Comparison of ENCODE assay signal across 26 mouse cellular contexts in the genomic region with DNA sequence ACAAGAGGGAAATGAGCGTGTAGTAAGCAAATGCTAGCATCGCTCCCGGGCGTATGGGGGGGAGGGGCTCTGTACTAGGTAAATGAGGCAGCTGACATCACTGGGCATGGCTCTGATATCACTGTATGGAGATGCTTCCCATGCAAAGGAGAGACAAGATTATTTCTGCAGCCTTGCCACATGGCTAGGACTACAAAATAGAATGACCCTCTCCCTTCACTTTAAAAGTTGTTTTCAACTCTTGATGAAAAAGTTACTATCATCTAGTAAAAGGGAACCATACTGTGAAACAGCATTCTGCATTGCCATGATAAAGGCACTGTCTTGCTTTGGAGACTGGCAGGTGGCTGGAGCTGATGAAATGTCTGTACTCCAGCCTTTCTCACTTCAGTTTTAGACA. TPM values are rescaled to one million over a fixed set of nuclear protein-coding genes. Genes with fewer than 3 reads are reported as not detected.
DNase-seq lines count a peak whose midpoint lies in the region; ATAC-seq lines count a peak whose summit lies in the region.
"Had no signal": no experiment of that assay in that cellular context is flagged by ENCODE, and none has a peak within 500 bp of the region (broad histone marks: within the 10 kb centered on the region; RNA-seq: fewer than 3 reads in every experiment).

No protein-coding gene starts in this region.

- 66% methylated on average over 4 of the region's 4 CpGs for WGBS in embryonic facial prominence, embryonic 11.5 days
- 61% methylated on average over 4 of the region's 4 CpGs for WGBS in embryonic facial prominence, embryonic 10.5 days
- 60% methylated on average over 4 of the region's 4 CpGs for WGBS in liver, embryonic 11.5 days

- no peak overlapping the region for H3K4me3 ChIP-seq in embryonic facial prominence, embryonic 11.5 days (ENCODE audit: low read depth, low read length)
- no peak overlapping the region for H3K4me3 ChIP-seq in embryonic facial prominence, embryonic 10.5 days
- no peak overlapping the region for H3K4me3 ChIP-seq in liver, embryonic 11.5 days (ENCODE audit: low read depth, low read length)
- H3K4me3 ChIP-seq: embryonic facial prominence, embryonic 15.5 days; left cerebral cortex, adult 2 months; limb, embryonic 10.5 days; midbrain, embryonic 10.5 days had no signal

- H3K9me3 ChIP-seq in embryonic facial prominence, embryonic 11.5 days (replicated peaks; ENCODE audit: control insufficient read depth, low read length) = no peaks in the 10 kb centered on the region
- no peaks in the 10 kb centered on the region for H3K9me3 ChIP-seq in embryonic facial prominence, embryonic 10.5 days
- H3K9me3 ChIP-seq in liver, embryonic 11.5 days (ENCODE audit: control insufficient read depth, low read length) = no peaks in the 10 kb centered on the region
- H3K9me3 ChIP-seq: embryonic facial prominence, embryonic 15.5 days; limb, embryonic 10.5 days; midbrain, embryonic 10.5 days had no signal

- peak; percentile 17 for DNase-seq in embryonic facial prominence, embryonic 11.5 days (ENCODE audit: low spot score)
- no peak for DNase-seq in embryonic facial prominence, embryonic 10.5 days (ENCODE audit: low spot score)
- peak; percentile 25 for DNase-seq in ZHBTc4 (ENCODE audit: low read depth, low spot score)
- peak; percentile 43 for DNase-seq in liver, embryonic 11.5 days (ENCODE audit: low spot score)
- DNase-seq in layer of hippocampus, postnatal 25 days (ENCODE audit: extremely low spot score in 1 of 2, low spot score in 1 of 2) = no peak
- no peak for DNase-seq in adrenal gland, postnatal 14 days
- DNase-seq in frontal cortex, postnatal 36 days (ENCODE audit: low spot score in 2 of 2) = no peak
- DNase-seq: adrenal gland, adult 8-10 months; cerebellum, adult 18-20 months; heart, postnatal 10 days; kidney, adult 11 months; lung, adult 18-20 months; lung, postnatal 14 days; thymus, postnatal 36 days had no signal

- no peak overlapping the region for H3K4me2 ChIP-seq in embryonic facial prominence, embryonic 11.5 days (ENCODE audit: low read depth, low read length)
- H3K4me2 ChIP-seq in liver, embryonic 11.5 days = peak overlapping the region; percentile 36; the same call in 1 of the 2 replicates
- H3K4me2 ChIP-seq: embryonic facial prominence, embryonic 15.5 days; heart, embryonic 11.5 days had no signal

- no peak overlapping the region for H3K27ac ChIP-seq in embryonic facial prominence, embryonic 11.5 days (replicated peaks; ENCODE audit: low read depth, low read length)
- no peak overlapping the region for H3K27ac ChIP-seq in embryonic facial prominence, embryonic 10.5 days (replicated peaks)
- H3K27ac ChIP-seq in liver, embryonic 11.5 days (ENCODE audit: low read depth, low read length) = peak overlapping the region; percentile 49
- H3K27ac ChIP-seq: embryonic facial prominence, embryonic 15.5 days; kidney, postnatal 0 days; left cerebral cortex, adult 2 months; limb, embryonic 10.5 days; midbrain, embryonic 10.5 days had no signal

- no peaks in the 10 kb centered on the region for H3K4me1 ChIP-seq in embryonic facial prominence, embryonic 11.5 days (ENCODE audit: control insufficient read depth, insufficient read depth, low read length)
- no peaks in the 10 kb centered on the region for H3K4me1 ChIP-seq in embryonic facial prominence, embryonic 10.5 days
- H3K4me1 ChIP-seq in liver, embryonic 11.5 days (replicated peaks; ENCODE audit: control insufficient read depth, insufficient read depth, low read length) = peaks cover 2% of the 10 kb centered on the region; the same call in 1 of the 2 replicates
- H3K4me1 ChIP-seq: embryonic facial prominence, embryonic 15.5 days had no signal

- no peak overlapping the region for H3K9ac ChIP-seq in embryonic facial prominence, embryonic 11.5 days (replicated peaks; ENCODE audit: low read length)
- no peak overlapping the region for H3K9ac ChIP-seq in liver, embryonic 11.5 days (ENCODE audit: low read depth, low read length)
- H3K9ac ChIP-seq: embryonic facial prominence, embryonic 15.5 days had no signal

- no peak for ATAC-seq in embryonic facial prominence, embryonic 11.5 days (replicated peaks; ENCODE audit: insufficient number of reproducible peaks, low FRiP score, low TSS enrichment, low read depth)
- peak; percentile 91 for ATAC-seq in liver, embryonic 11.5 days (replicated peaks; ENCODE audit: low FRiP score)
- peak; percentile 83 for ATAC-seq in megakaryocyte progenitor cell, adult 5-6 weeks (replicated peaks; ENCODE audit: poor library complexity)
- ATAC-seq: CD4-positive, CD25-positive, alpha-beta regulatory T cell, adult 4 months had no signal

- no peaks in the 10 kb centered on the region for H3K36me3 ChIP-seq in embryonic facial prominence, embryonic 11.5 days (replicated peaks; ENCODE audit: control insufficient read depth, insufficient read depth, low read depth, low read length)
- H3K36me3 ChIP-seq in embryonic facial prominence, embryonic 10.5 days (replicated peaks) = no peaks in the 10 kb centered on the region
- H3K36me3 ChIP-seq in liver, embryonic 11.5 days (ENCODE audit: control insufficient read depth, insufficient read depth, low read length) = no peaks in the 10 kb centered on the region
- H3K36me3 ChIP-seq: embryonic facial prominence, embryonic 15.5 days; limb, embryonic 10.5 days; midbrain, embryonic 10.5 days had no signal

- no peaks in the 10 kb centered on the region for H3K27me3 ChIP-seq in embryonic facial prominence, embryonic 11.5 days (ENCODE audit: control insufficient read depth, insufficient read depth, low read length)
- no peaks in the 10 kb centered on the region for H3K27me3 ChIP-seq in embryonic facial prominence, embryonic 10.5 days (replicated peaks; ENCODE audit: low read depth, poor library complexity, severe bottlenecking)
- H3K27me3 ChIP-seq in liver, embryonic 11.5 days (replicated peaks; ENCODE audit: control insufficient read depth, insufficient read depth, low read length) = no peaks in the 10 kb centered on the region
- H3K27me3 ChIP-seq: embryonic facial prominence, embryonic 15.5 days had no signal

RNA-seq across cellular contexts. Expression of a gene that starts 18.2 kb away (rescaled TPM):
- 8.3 and 8.8 TPM in 2 replicates for polyA plus RNA-seq in embryonic facial prominence, embryonic 11.5 days (2014; fragmentation: Nextera tagmentation; extraction: Ambion mirVana)
- 6.1 and 6.4 TPM in 2 replicates for polyA plus RNA-seq in embryonic facial prominence, embryonic 10.5 days (2016; fragmentation: Nextera tagmentation; extraction: Ambion mirVana)
- polyA plus RNA-seq in liver, embryonic 11.5 days (2014; fragmentation: Nextera tagmentation; extraction: Ambion mirVana) = 2.5 and 2.6 TPM in 2 replicates
- 9.8 and 13.9 TPM in 2 replicates for total RNA-seq in megakaryocyte progenitor cell, adult 5-6 weeks (2015)
- total RNA-seq in megakaryocyte progenitor cell, adult 5-6 weeks (2017) = 10.3 and 12.6 TPM in 2 replicates
- 100 to 1,000 TPM; 187 to 212 TPM for total RNA-seq in layer of hippocampus, postnatal 25 days (2021)
- 13.8 and 17.0 TPM in 2 replicates for total RNA-seq in adrenal gland, postnatal 14 days (2021)

RNA-seq across cellular contexts. Expression of a gene that starts 55.6 kb away (rescaled TPM):
- not detected in 2 replicates for polyA plus RNA-seq in embryonic facial prominence, embryonic 11.5 days (2014; fragmentation: Nextera tagmentation; extraction: Ambion mirVana)
- not detected in 2 replicates for polyA plus RNA-seq in embryonic facial prominence, embryonic 10.5 days (2016; fragmentation: Nextera tagmentation; extraction: Ambion mirVana)
- not detected in 2 replicates for polyA plus RNA-seq in liver, embryonic 11.5 days (2014; fragmentation: Nextera tagmentation; extraction: Ambion mirVana)
- total RNA-seq in megakaryocyte progenitor cell, adult 5-6 weeks (2015) = not detected in 2 replicates
- total RNA-seq in megakaryocyte progenitor cell, adult 5-6 weeks (2017) = not detected in 2 replicates
- total RNA-seq in layer of hippocampus, postnatal 25 days (2021) = not detected
- total RNA-seq in adrenal gland, postnatal 14 days (2021) = not detected in 2 replicates
- total RNA-seq: adrenal gland, adult 8-10 months; gastrocnemius, adult 8-10 months; granulocyte monocyte progenitor cell, adult 5-6 weeks; heart, postnatal 10 days had no signal
- polyA plus RNA-seq: CD4-positive, CD25-positive, alpha-beta regulatory T cell, adult 4 months; forebrain, embryonic 11.5 days; heart, embryonic 11.5 days; kidney, postnatal 0 days; limb, embryonic 10.5 days; midbrain, embryonic 10.5 days; neural tube, embryonic 11.5 days had no signal

Comparison
In these comparisons a context has a peak if more than half of its experiments do, and no peak if none do; other contexts are left out.
1. DNase-seq: peak in embryonic facial prominence, embryonic 11.5 days (single experiment), ZHBTc4 (single experiment) and liver, embryonic 11.5 days (single experiment); none in embryonic facial prominence, embryonic 10.5 days (single experiment), layer of hippocampus, postnatal 25 days (0 of 2), adrenal gland, postnatal 14 days (single experiment) and frontal cortex, postnatal 36 days (0 of 2).
2. RNA of a gene that starts 18.2 kb away (total RNA-seq): 187 to 212 TPM in layer of hippocampus, postnatal 25 days; 13.8 to 17.0 TPM in adrenal gland, postnatal 14 days and 9.8 to 13.9 TPM in megakaryocyte progenitor cell, adult 5-6 weeks; every median in the first group is over 10 times any median in the second.